Mouse (Mus musculus) intestine, postnatal 0 days (tissue): ENCODE results near the gene Fryl. TPM values are rescaled to one million over a fixed set of nuclear protein-coding genes. Genes with fewer than 3 reads are reported as not detected.

Experiments used
- ATAC-seq: fragments of 200-750 bp; cut with Nextera tagmentation; 2 replicates; pipeline ENCODE4 v1.8.0; 2017; ENCODE audit warnings: mild to moderate bottlenecking, moderate TSS enrichment, moderate library complexity
- H3K27ac ChIP-seq: fragments of 300-500 bp; sonication (generic); 2 replicates; pipeline ENCODE4 v1.5.1; 2014; ENCODE audit warnings: mild to moderate bottlenecking, low read depth, low read length, moderate library complexity
- H3K27me3 ChIP-seq: fragments of 300-500 bp; sonication (generic); replicated peaks from 2 replicates; pipeline ENCODE4 v1.6.1; 2014; ENCODE audit warnings: low read length, mixed read lengths; ENCODE audit not compliant: control insufficient read depth, insufficient read depth
- H3K36me3 ChIP-seq: fragments of 300-500 bp; sonication (generic); 2 replicates; pipeline ENCODE4 v1.6.1; 2014; ENCODE audit warnings: mild to moderate bottlenecking, moderate library complexity; ENCODE audit not compliant: control insufficient read depth, insufficient read depth
- H3K4me1 ChIP-seq: fragments of 300-500 bp; sonication (generic); replicated peaks from 2 replicates; pipeline ENCODE4 v1.6.1; 2014; ENCODE audit warnings: antibody characterized with exemption, low read length, mixed read lengths; ENCODE audit not compliant: control insufficient read depth, insufficient read depth
- H3K4me2 ChIP-seq: fragments of 300-500 bp; sonication (generic); replicated peaks from 2 replicates; pipeline ENCODE4 v1.6.1; 2014; ENCODE audit warnings: low read depth, mild to moderate bottlenecking, moderate library complexity
- H3K4me3 ChIP-seq: fragments of 300-500 bp; sonication (generic); 2 replicates; pipeline ENCODE4 v1.5.1; 2014; ENCODE audit warnings: low read depth, low read length
- H3K9ac ChIP-seq: fragments of 300-500 bp; sonication (generic); 2 replicates; pipeline ENCODE4 v1.6.1; 2014; ENCODE audit warnings: mild to moderate bottlenecking, low read depth, low read length
- H3K9me3 ChIP-seq: fragments of 300-500 bp; sonication (generic); 2 replicates; pipeline ENCODE4 v1.6.1; 2016; ENCODE audit warnings: mixed run types; ENCODE audit not compliant: control insufficient read depth
- CTCF ChIP-seq: sonication (generic); IDR thresholded peaks from 2 replicates; pipeline ENCODE4 v1.5.1; 2016; ENCODE audit warnings: low read depth, mild to moderate bottlenecking, control low read depth, antibody characterized with exemption, moderate library complexity
- WGBS: fragments of 180-500 bp; shearing (Covaris S2); extraction: QIAGEN DNeasy Blood & Tissue Kit; methylation state at CpG from one replicate; pipeline ENCODE4 v1.1.7; 2014; 5-methylcytosine and 5-hydroxymethylcytosine counted together
- polyA plus RNA-seq: library from polyadenylated mRNA; unstranded; fragments of >200 nt; fragmentation: Nextera tagmentation; extraction: Ambion mirVana; gene quantifications from 2 replicates; pipeline ENCODE4 v1.2.1, GENCODE M21; 2015

The Fryl gene
- polyA plus RNA-seq, 1 experiment from 2014 or later = 28.2 TPM

DNA sequence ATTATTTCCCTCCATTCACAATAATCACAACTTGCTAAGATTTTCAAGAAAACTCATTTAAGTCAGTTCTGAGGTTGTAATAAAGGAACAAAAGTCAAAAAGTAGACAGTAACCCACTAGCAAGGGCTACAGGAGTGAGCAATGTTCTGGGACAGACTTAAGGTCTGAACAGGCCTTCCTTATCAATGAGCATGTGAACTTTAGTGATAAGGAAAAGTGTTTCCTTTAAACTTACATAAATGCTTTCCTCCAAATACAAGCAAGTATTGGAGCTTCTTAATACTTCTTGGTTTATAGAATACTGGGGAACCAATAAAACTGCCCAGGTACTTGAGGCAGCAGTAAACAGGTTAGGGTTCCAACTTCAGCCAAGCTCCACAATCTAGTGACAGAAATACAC, 3.7 kb downstream of the Fryl start:
- no peak for ATAC-seq
- H3K4me3 ChIP-seq = no peak overlapping the region
- no peaks in the 10 kb centered on the region for H3K27me3 ChIP-seq
- H3K9ac ChIP-seq = no peak overlapping the region
- no peak overlapping the region for H3K4me2 ChIP-seq
- no peak overlapping the region for H3K27ac ChIP-seq
- H3K9me3 ChIP-seq = no peaks in the 10 kb centered on the region
- no peaks in the 10 kb centered on the region for H3K4me1 ChIP-seq
- no peak for TF ChIP-seq CTCF
- H3K36me3 ChIP-seq = no peaks in the 10 kb centered on the region

DNA sequence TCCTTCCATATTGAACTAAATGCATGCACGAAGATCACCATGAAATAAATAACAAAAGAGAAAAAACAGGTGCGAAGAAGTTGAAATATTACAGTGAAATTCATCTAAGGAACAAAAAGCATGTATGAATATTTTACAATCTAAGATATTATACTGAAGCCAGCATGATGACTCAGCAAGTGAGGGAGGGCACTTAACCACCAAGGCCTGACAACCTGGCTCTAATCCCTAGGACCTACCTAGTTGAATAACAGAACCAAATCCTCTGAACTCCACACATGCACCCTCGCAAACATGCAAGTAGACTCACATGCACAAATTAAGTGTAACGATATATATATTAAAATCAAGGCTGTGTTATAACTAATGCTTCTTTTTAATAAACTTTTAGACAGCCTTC, 7.1 kb downstream of the Fryl start:
- no peaks in the 10 kb centered on the region; the same call in 1 of the 2 replicates for H3K4me1 ChIP-seq
- no peak for ATAC-seq
- H3K9ac ChIP-seq = no peak overlapping the region
- 95% methylated on average over 4 of the region's 4 CpGs for WGBS
- no peak overlapping the region for H3K4me2 ChIP-seq
- H3K36me3 ChIP-seq = no peaks in the 10 kb centered on the region
- no peak for TF ChIP-seq CTCF
- H3K27ac ChIP-seq = no peak overlapping the region
- H3K9me3 ChIP-seq = no peaks in the 10 kb centered on the region
- no peak overlapping the region for H3K4me3 ChIP-seq
- H3K27me3 ChIP-seq = no peaks in the 10 kb centered on the region

DNA sequence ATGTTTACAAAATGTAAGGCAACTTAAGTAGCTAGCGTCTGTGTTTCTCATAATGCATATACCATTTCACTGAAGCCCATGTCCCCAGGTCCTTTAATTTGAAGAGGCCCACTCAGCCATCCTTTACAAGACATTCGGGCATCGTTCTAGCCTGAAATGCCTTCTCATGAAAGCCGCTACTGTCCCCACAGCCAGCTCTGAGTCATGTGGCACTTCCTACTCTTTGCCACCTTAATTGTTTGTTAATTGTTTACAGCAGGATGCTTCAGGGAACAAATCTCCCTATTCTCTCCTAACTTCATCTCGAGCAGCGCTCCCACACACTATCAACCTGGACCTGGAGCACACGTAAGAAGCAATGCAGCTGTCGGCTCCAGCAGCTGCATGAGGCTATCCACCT, 8.2 kb downstream of the Fryl start:
- Histone ChIP-seq H3K36me3 (no peaks in the 10 kb centered on the region), H3K4me1 (no peaks in the 10 kb centered on the region; the same call in 1 of the 2 replicates), H3K4me3 (no peak overlapping the region), H3K9ac (no peak overlapping the region), H3K4me2 (no peak overlapping the region), H3K27ac (no peak overlapping the region), H3K9me3 (no peaks in the 10 kb centered on the region), H3K27me3 (no peaks in the 10 kb centered on the region)
- no peak for TF ChIP-seq CTCF
- 80% methylated on average over 8 of the region's 8 CpGs for WGBS
- no peak for ATAC-seq

DNA sequence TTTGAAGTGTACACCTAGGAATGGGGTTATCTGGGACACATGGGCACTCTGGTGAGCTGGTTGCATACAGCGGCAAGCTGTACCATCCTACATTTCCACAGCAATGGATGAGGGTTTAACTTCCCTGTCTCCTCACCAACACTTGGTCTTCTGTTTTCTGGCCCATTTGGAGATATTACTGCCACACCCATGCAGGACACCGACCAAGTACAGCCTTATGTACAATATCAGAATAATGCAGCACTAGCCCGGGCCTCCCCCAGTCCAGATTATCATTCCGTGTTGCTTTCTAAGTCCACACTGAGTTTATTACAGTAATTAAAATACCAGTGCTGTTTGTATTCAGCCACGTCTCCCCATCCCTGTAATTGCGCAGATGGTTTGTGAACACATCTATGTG, 10.0 kb downstream of the Fryl start:
- Histone ChIP-seq H3K9me3 (no peaks in the 10 kb centered on the region), H3K27ac (no peak overlapping the region), H3K4me1 (no peaks in the 10 kb centered on the region; the same call in 1 of the 2 replicates), H3K9ac (no peak overlapping the region), H3K36me3 (no peaks in the 10 kb centered on the region), H3K4me2 (no peak overlapping the region), H3K4me3 (no peak overlapping the region), H3K27me3 (no peaks in the 10 kb centered on the region)
- no peak for ATAC-seq
- no peak for TF ChIP-seq CTCF
- WGBS = 50% methylated on average over 6 of the region's 6 CpGs

DNA sequence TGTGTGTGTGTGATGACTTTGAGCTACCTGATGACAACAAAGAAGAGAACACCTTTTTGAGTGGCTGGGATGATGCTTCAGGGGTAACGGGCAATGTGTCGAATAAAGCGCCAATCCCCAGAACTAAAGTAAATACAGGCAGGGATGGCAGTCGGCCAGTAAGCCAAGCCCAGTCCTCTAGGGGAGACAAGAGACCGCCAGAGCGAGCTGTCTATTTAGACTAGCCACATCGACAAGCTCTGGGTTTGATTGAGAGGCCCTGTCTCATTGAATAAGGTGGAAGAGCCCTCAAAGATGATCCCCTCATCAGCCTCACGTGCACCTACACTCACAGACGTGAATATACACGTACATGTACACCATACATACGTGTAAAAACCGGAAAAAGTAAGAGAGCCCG, 12.0 kb downstream of the Fryl start:
- H3K4me2 ChIP-seq = no peak overlapping the region
- WGBS = 59% methylated on average over 13 of the region's 13 CpGs
- no peaks in the 10 kb centered on the region for H3K27me3 ChIP-seq
- H3K9me3 ChIP-seq = no peaks in the 10 kb centered on the region
- no peaks in the 10 kb centered on the region for H3K36me3 ChIP-seq
- TF ChIP-seq CTCF = peak; percentile 16
- H3K27ac ChIP-seq = no peak overlapping the region
- no peak for ATAC-seq
- no peaks in the 10 kb centered on the region; the same call in 1 of the 2 replicates for H3K4me1 ChIP-seq
- no peak overlapping the region for H3K4me3 ChIP-seq
- H3K9ac ChIP-seq = no peak overlapping the region

DNA sequence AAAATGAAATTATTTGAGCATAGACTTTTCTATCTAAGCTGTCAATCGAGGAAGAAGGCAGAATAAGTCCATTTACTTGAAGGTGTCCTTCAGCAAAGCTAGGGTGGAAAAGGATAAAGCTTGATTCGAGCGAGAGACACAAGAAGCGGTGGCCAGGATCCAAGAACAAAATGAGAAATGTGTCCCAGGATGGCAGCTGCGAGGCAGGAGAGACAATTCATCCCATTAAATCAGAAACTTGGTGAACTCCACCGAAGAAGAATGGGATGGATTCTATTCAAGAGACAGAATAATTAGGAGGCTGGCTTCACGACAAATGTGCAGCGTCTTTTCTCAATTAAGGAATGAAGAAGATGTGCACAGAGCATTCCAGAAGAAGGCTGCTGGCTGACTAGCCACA, 14.5 kb downstream of the Fryl start:
- no peak overlapping the region for H3K9ac ChIP-seq
- no peak overlapping the region for H3K4me3 ChIP-seq
- no peak for TF ChIP-seq CTCF
- no peaks in the 10 kb centered on the region for H3K27me3 ChIP-seq
- H3K27ac ChIP-seq = no peak overlapping the region
- no peak for ATAC-seq
- H3K4me2 ChIP-seq = no peak overlapping the region
- no peaks in the 10 kb centered on the region for H3K9me3 ChIP-seq
- WGBS = 68% methylated on average over 8 of the region's 8 CpGs
- H3K36me3 ChIP-seq = no peaks in the 10 kb centered on the region
- H3K4me1 ChIP-seq = no peaks in the 10 kb centered on the region; the same call in 1 of the 2 replicates

DNA sequence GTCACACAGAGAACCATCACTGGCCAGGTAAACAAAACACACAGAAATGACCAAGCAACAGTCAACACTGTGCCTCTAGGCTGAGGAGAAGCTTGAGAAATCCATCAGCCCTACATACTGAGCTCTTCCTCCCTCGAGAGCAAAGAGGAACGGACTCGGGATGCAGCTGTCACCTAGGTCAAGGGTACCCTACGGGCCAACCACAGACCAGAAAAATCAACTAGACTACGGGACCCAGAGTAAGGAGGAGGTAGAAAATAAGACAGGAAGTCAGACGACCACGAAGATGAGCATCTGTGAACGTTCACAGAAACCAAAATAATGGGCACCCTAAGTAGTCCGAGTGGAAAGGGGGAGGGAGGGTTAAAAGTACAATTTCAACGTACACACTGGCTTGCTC, 15.1 kb downstream of the Fryl start:
- no peak overlapping the region for H3K4me2 ChIP-seq
- TF ChIP-seq CTCF = no peak
- no peaks in the 10 kb centered on the region for H3K9me3 ChIP-seq
- H3K4me1 ChIP-seq = no peaks in the 10 kb centered on the region
- no peak overlapping the region for H3K4me3 ChIP-seq
- no peak for ATAC-seq
- H3K27me3 ChIP-seq = no peaks in the 10 kb centered on the region
- H3K9ac ChIP-seq = no peak overlapping the region
- no peak overlapping the region for H3K27ac ChIP-seq
- 60% methylated on average over 10 of the region's 10 CpGs for WGBS
- no peaks in the 10 kb centered on the region for H3K36me3 ChIP-seq
